Mouse (Mus musculus): Measurements from ENCODE around the gene Adamts20.

Adamts20 gene

DNA sequence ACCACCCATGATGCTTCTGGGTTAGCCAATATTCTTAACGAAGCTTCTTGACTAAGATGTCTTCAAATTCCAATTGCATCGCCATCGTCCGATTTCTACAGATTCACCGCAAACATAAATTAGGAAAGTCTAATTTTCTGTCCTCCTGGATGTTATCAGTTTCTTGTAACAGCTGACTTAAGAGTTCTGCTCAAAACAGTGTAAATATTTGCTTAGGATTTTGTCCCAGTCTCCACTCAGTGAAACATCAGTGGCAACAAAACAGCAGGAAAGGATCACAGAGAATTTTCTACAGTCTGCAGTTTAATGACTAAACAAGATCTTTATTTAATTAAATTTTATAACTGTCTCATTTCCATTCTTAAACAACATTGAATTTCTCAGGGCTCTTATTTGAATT lies 218.5 kb downstream of the Adamts20 start:
- DNase-seq = no peak

DNA sequence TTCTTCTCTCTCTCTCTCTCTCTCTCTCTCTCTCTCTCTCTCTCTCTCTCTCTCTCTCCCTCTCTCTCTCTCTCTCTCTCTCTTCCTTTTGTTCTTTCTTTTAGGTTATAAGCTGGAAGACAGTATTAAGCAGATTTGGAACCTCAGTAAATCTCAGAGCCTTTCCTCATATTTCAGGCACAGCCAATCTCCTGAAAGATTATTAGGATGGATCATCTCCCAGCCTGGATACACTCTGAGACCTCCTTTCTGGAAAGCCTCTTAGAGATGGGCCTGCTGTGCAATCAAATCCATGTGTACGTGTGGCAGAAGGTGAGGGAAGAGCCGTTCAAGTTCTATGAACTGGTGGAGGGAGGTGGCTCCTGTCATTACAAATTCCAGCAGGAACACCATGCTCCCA lies 220.9 kb downstream of the Adamts20 start:
- no peak for DNase-seq

DNA sequence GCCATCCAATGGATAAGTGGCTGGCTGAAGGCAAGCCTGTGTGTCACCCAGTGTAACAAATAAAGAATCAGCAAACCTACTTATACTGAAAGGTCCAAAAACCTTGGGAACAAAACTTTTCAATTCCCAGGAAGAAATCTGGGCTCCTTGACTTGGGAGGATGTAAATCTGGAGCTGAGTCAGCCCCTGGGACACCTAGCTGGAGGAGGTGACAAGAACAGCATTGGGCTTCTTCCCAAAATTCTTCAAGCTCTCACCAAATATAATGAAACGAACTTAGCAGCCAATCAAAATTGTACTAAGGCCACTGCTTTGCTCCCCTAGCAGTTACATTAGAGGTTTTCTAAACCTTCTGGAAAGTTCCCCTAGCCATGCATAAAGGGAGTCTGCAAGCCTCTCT lies 223.1 kb downstream of the Adamts20 start:
- no peak for DNase-seq

DNA sequence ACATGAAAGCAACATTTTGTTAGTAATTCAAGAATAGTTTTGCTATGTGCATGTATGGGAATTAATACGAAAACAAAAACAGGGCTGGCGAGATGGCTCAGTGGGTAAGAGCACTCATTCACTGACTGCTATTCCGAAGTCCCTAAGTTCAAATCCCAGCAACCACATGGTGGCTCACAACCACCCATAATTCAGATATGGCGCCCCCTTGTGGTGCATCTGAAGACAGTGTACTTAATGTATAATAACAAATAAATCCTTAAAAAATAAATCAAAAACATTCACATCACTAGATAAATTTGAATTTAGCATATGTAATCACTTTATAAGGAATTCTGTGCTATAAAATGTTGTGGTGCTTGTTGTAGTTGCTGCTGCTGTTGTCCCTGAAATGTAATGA lies 225.6 kb downstream of the Adamts20 start:
- DNase-seq = no peak

DNA sequence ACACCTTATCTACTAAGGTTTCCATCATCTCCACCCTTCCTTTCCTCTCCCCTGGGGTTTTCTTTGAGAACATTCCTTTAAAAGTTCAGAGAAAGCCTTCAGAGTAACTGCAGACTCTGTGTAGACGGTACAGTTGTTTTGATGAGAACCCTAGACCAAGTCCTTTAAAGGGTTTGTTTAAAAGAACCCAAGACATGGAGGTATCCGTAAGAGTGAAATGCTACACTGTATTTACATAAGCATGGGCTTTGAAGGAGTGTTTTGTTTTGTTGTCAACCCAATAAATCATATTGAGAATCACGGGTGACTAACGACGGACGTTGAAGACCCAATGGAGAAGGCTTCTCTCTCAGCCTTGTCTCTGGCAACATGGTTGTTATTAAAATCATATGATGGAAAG lies 226.1 kb downstream of the Adamts20 start:
- DNase-seq = no peak

DNA sequence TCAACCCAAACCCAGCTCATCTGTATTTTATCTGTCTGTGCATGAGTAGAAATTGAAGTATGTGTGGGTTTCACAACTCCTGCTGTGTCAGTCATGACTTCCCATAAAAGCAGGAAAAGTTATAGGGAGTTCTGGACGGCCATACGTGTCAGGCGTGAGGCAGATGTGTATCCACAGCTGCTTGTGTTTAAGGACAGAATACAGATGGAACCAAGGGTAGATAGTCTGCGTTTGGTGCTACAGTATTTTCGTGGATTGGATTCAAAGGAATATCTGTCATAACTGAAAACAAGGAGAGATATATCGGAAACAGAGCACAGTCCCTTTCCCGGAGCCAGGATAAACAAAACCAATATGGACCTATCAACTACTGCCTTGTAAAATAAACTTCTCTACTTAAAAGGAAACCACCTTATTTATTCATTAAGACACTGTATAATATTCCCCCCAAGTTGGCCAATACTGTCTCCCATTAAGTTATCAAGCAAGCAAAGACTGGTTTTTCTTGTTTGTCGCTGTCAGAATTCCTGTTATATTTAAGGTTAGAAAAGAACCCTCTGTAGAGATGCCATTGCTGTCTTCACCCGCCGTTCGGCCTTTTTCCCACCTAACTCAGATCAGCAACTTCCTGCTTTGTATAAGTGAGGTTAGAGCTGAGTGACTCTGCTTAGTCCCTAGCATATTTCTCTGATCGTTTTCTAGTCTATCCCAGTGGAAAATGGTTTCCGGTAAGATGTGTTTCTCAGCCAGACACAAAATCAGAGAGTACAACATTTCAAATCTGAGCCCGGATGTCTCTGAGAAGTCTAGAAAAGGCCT lies 227.0 kb downstream of the Adamts20 start:
- no peak for DNase-seq

DNA sequence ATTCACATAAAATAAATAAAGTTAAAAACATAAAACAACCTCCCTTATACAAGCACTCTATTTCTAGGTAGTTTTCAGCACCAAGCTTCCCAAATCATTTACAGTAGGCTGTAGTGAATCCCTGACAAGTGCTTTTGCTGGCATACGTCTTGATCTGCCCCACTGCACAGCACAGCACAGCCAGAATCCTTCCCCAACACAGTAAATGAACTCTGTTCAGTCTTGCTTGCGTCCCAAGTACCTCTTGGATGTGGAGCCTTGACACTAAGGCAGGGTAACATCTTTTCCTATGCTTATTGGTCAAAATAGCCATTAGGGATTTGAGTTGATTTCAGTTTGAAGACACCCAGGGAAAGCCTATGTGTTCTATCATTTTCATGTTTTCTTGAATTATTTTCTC lies 228.5 kb downstream of the Adamts20 start:
- no peak for DNase-seq

DNA sequence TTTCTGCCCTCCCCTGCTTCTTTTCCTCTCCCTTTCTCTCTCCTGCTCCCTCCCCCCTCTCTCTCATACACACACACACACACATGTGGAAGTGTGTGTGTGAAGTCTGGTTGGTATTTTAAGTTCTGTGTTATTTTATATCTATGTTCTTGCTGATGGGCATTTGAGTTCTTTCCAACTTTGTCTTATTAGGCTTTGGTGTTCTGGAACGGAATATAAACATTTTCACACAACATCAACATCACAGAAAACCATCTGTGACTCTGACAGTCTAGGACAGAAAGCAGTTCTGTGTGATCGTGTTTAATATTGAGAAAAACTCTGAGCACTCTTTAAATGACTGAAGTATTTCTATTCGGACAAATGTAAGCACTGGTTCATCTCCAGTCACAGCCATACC lies 229.1 kb downstream of the Adamts20 start:
- no peak for DNase-seq

DNA sequence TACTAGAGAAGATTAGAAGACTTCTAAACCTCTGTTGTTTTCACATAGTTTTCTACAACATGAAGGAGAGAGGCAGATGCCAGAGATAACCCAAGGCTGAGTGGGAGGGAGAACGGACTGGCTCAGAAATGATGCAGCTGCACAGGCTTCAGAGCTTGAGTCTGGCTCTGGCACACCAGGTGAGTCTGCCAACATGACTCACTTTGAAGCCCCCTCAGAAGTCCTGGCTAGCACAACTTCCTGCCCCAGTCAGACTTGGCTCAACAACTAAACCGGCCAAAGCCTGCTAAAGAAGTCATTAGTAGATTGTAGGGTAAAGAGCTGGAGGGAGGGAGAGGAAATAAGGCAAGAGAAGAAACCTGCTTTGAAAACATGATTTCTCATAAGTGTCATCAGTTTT lies 230.0 kb downstream of the Adamts20 start:
- DNase-seq = no peak

DNA sequence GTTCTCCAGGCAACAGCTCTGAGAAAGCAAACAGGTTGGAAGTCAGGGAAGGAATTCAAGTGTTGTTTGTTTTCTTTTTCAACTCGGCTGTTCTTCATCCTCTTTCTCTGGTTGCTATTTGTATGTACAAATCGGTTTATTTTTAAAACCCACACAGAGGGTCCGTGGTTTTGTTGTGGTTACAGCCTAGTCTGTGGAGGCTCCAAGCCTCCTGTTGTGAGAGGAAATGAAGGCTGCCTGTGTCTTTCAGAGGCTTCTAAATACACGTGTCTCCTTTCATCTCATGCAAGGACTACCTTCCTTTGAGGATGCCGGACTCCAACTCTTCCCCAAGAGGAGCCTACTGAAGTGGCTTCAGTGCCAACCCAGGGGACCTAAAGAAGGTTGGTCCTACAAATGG lies 234.0 kb downstream of the Adamts20 start:
- DNase-seq = no peak

DNA sequence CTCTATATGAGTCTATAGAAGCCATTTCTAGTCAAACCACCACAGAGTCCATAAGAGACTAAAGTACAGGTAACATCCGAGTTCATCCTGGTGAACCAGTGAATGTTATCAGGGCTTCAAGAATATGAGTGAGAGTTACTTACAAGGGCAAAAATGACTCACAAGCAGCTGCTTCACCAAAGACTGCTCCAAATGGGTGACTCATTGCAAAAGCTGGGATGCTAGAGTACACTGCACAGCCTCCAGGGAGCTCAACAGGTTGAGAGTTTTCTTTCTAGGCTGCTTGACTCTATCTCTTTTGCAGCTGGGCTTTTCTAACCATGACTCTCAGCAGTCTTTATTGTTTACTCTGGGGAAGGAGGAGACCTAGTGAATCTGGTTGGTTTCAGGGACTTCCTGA lies 237.8 kb downstream of the Adamts20 start:
- DNase-seq = no peak

DNA sequence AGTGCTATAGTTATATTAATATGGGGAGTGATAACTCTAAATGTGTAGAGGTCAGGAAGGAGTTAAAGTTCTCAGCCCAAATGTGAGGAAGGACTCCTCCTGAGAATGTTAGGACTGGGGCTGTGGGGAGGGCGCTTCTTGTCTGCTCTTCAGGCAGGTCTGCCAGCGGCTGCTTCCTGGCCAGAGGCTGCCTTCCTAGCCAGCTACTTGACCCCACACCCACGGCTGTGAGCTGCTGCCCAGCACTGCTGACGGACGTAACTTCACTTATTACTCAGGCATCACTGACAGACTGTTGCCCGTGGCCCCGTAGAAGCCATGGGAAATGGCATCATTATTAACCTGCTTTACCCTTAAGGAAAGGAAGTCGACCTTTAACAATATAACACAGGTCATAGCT lies 242.1 kb downstream of the Adamts20 start:
- DNase-seq = no peak

DNA sequence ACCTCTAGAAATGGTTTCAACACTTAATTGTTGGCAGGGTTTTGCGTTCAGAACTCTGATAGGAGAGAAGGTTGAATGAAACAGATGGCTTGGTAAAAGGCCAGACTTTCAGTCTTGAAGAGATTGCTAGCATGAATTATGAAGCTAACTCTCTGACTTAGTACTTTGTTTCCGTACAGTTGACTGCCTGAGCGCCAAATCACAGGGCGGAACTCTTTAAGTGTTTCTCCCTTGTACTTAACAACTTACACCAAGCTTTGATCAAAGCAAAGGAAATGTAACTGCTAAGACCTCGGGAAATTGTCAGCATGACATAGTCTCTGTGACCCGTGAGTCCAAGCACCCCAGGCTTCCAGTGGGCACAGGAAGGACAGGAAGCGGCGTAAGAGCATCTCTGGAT lies 244.5 kb downstream of the Adamts20 start:
- DNase-seq = no peak
